Mouse (Mus musculus): Measurements from ENCODE around the gene Ltbp1. TPM values are rescaled to one million over a fixed set of nuclear protein-coding genes. Genes with fewer than 3 reads are reported as not detected.

The Ltbp1 gene
- polyA plus RNA-seq, 1 experiment from 2014 or later = 29.8 TPM

GRCm38 (mm10) chr17:74976167-74976985, 29.0 kb upstream of the Ltbp1 start:
- Histone ChIP-seq H3K4me3 (ENCODE audit: low read depth, low read length) (no peak overlapping the region), H3K9me3 (ENCODE audit: control insufficient read depth, low read length) (no peaks in the 10 kb centered on the region), H3K27ac (ENCODE audit: low read depth) (no peak overlapping the region), H3K9ac (ENCODE audit: low read length) (no peak overlapping the region), H3K4me2 (ENCODE audit: low read length) (no peak overlapping the region), H3K4me1 (replicated peaks; ENCODE audit: control insufficient read depth, insufficient read depth, low read length) (no peaks in the 10 kb centered on the region), H3K27me3 (replicated peaks; ENCODE audit: control insufficient read depth, insufficient read depth, low read length) (no peaks in the 10 kb centered on the region), H3K36me3 (ENCODE audit: control insufficient read depth, insufficient read depth, low read length) (no peaks in the 10 kb centered on the region)
- ATAC-seq (replicated peaks; ENCODE audit: low FRiP score, low TSS enrichment, low read depth) (no peak), DNase-seq (ENCODE audit: low spot score) (no peak)
- 68% methylated on average over 8 of the region's 8 CpGs for WGBS

GRCm38 (mm10) chr17:74979767-74980166, 25.6 kb upstream of the Ltbp1 start:
- Histone ChIP-seq H3K27ac (ENCODE audit: low read depth) (no peak overlapping the region), H3K4me2 (ENCODE audit: low read length) (no peak overlapping the region), H3K4me1 (replicated peaks; ENCODE audit: control insufficient read depth, insufficient read depth, low read length) (no peaks in the 10 kb centered on the region), H3K4me3 (ENCODE audit: low read depth, low read length) (no peak overlapping the region), H3K27me3 (replicated peaks; ENCODE audit: control insufficient read depth, insufficient read depth, low read length) (no peaks in the 10 kb centered on the region), H3K9ac (ENCODE audit: low read length) (no peak overlapping the region), H3K9me3 (ENCODE audit: control insufficient read depth, low read length) (no peaks in the 10 kb centered on the region), H3K36me3 (ENCODE audit: control insufficient read depth, insufficient read depth, low read length) (no peaks in the 10 kb centered on the region)
- 88% methylated on average over 8 of the region's 8 CpGs for WGBS
- ATAC-seq (replicated peaks; ENCODE audit: low FRiP score, low TSS enrichment, low read depth) (no peak), DNase-seq (ENCODE audit: low spot score) (no peak)

GRCm38 (mm10) chr17:74981703-74982102, 23.7 kb upstream of the Ltbp1 start:
- H3K4me1 ChIP-seq (replicated peaks; ENCODE audit: control insufficient read depth, insufficient read depth, low read length) = no peaks in the 10 kb centered on the region
- no peak overlapping the region for H3K9ac ChIP-seq (ENCODE audit: low read length)
- H3K27me3 ChIP-seq (replicated peaks; ENCODE audit: control insufficient read depth, insufficient read depth, low read length) = no peaks in the 10 kb centered on the region
- H3K27ac ChIP-seq (ENCODE audit: low read depth) = no peak overlapping the region
- DNase-seq (ENCODE audit: low spot score) (no peak), ATAC-seq (replicated peaks; ENCODE audit: low FRiP score, low TSS enrichment, low read depth) (no peak)
- H3K9me3 ChIP-seq (ENCODE audit: control insufficient read depth, low read length) = no peaks in the 10 kb centered on the region
- H3K4me2 ChIP-seq (ENCODE audit: low read length) = no peak overlapping the region
- no peaks in the 10 kb centered on the region for H3K36me3 ChIP-seq (ENCODE audit: control insufficient read depth, insufficient read depth, low read length)
- no peak overlapping the region for H3K4me3 ChIP-seq (ENCODE audit: low read depth, low read length)
- 44% methylated on average over 5 of the region's 5 CpGs for WGBS

- DNase-seq (ENCODE audit: low spot score) = no peak
- Histone ChIP-seq H3K4me3 (ENCODE audit: low read depth, low read length) (no peak overlapping the region), H3K4me1 (replicated peaks; ENCODE audit: control insufficient read depth, insufficient read depth, low read length) (no peaks in the 10 kb centered on the region), H3K9ac (ENCODE audit: low read length) (no peak overlapping the region), H3K27ac (ENCODE audit: low read depth) (no peak overlapping the region), H3K9me3 (ENCODE audit: control insufficient read depth, low read length) (no peaks in the 10 kb centered on the region), H3K4me2 (ENCODE audit: low read length) (no peak overlapping the region), H3K36me3 (ENCODE audit: control insufficient read depth, insufficient read depth, low read length) (no peaks in the 10 kb centered on the region), H3K27me3 (replicated peaks; ENCODE audit: control insufficient read depth, insufficient read depth, low read length) (no peaks in the 10 kb centered on the region)
- no peak for ATAC-seq (replicated peaks; ENCODE audit: low FRiP score, low TSS enrichment, low read depth)
- WGBS = 60% methylated on average over 1 of the region's 1 CpGs
Observed at GRCm38 (mm10) chr17:74982880-74983279, 22.5 kb upstream of the Ltbp1 start.

GRCm38 (mm10) chr17:74984071-74984470, 21.3 kb upstream of the Ltbp1 start:
- no peaks in the 10 kb centered on the region for H3K36me3 ChIP-seq (ENCODE audit: control insufficient read depth, insufficient read depth, low read length)
- no peak overlapping the region for H3K4me3 ChIP-seq (ENCODE audit: low read depth, low read length)
- no peak overlapping the region for H3K27ac ChIP-seq (ENCODE audit: low read depth)
- no peaks in the 10 kb centered on the region for H3K27me3 ChIP-seq (replicated peaks; ENCODE audit: control insufficient read depth, insufficient read depth, low read length)
- no peak for DNase-seq (ENCODE audit: low spot score)
- ATAC-seq (replicated peaks; ENCODE audit: low FRiP score, low TSS enrichment, low read depth) = no peak
- WGBS = 77% methylated on average over 1 of the region's 1 CpGs
- H3K4me1 ChIP-seq (replicated peaks; ENCODE audit: control insufficient read depth, insufficient read depth, low read length) = no peaks in the 10 kb centered on the region
- no peak overlapping the region for H3K4me2 ChIP-seq (ENCODE audit: low read length)
- no peaks in the 10 kb centered on the region for H3K9me3 ChIP-seq (ENCODE audit: control insufficient read depth, low read length)
- no peak overlapping the region for H3K9ac ChIP-seq (ENCODE audit: low read length)

- Histone ChIP-seq H3K9me3 (ENCODE audit: control insufficient read depth, low read length) (0 out of 2 replicates have a peak, but pooled peaks cover under 1% of the 10 kb centered on the region), H3K27ac (ENCODE audit: low read depth) (no peak overlapping the region), H3K36me3 (ENCODE audit: control insufficient read depth, insufficient read depth, low read length) (no peaks in the 10 kb centered on the region), H3K4me1 (replicated peaks; ENCODE audit: control insufficient read depth, insufficient read depth, low read length) (no peaks in the 10 kb centered on the region), H3K4me2 (ENCODE audit: low read length) (no peak overlapping the region), H3K4me3 (ENCODE audit: low read depth, low read length) (no peak overlapping the region), H3K27me3 (replicated peaks; ENCODE audit: control insufficient read depth, insufficient read depth, low read length) (no peaks in the 10 kb centered on the region), H3K9ac (ENCODE audit: low read length) (no peak overlapping the region)
- DNase-seq (ENCODE audit: low spot score) (no peak), ATAC-seq (replicated peaks; ENCODE audit: low FRiP score, low TSS enrichment, low read depth) (no peak)
Observed at GRCm38 (mm10) chr17:74984681-74985080, 20.7 kb upstream of the Ltbp1 start.

GRCm38 (mm10) chr17:74987067-74987466, 18.3 kb upstream of the Ltbp1 start:
- Histone ChIP-seq H3K9me3 (ENCODE audit: control insufficient read depth, low read length) (0 out of 2 replicates have a peak, but pooled peaks cover 3% of the 10 kb centered on the region), H3K4me3 (ENCODE audit: low read depth, low read length) (no peak overlapping the region), H3K9ac (ENCODE audit: low read length) (no peak overlapping the region), H3K4me1 (replicated peaks; ENCODE audit: control insufficient read depth, insufficient read depth, low read length) (no peaks in the 10 kb centered on the region), H3K27me3 (replicated peaks; ENCODE audit: control insufficient read depth, insufficient read depth, low read length) (no peaks in the 10 kb centered on the region), H3K27ac (ENCODE audit: low read depth) (no peak overlapping the region), H3K4me2 (ENCODE audit: low read length) (no peak overlapping the region), H3K36me3 (ENCODE audit: control insufficient read depth, insufficient read depth, low read length) (no peaks in the 10 kb centered on the region)
- ATAC-seq (replicated peaks; ENCODE audit: low FRiP score, low TSS enrichment, low read depth) (no peak), DNase-seq (ENCODE audit: low spot score) (no peak)
- WGBS = 75% methylated on average over 1 of the region's 1 CpGs

GRCm38 (mm10) chr17:74989691-74990090, 15.7 kb upstream of the Ltbp1 start:
- no peak for ATAC-seq (replicated peaks; ENCODE audit: low FRiP score, low TSS enrichment, low read depth)
- H3K9me3 ChIP-seq (ENCODE audit: control insufficient read depth, low read length) = 0 out of 2 replicates have a peak, but pooled peaks cover 3% of the 10 kb centered on the region
- H3K4me3 ChIP-seq (ENCODE audit: low read depth, low read length) = no peak overlapping the region
- H3K36me3 ChIP-seq (ENCODE audit: control insufficient read depth, insufficient read depth, low read length) = no peaks in the 10 kb centered on the region
- H3K4me2 ChIP-seq (ENCODE audit: low read length) = no peak overlapping the region
- WGBS = 92% methylated on average over 4 of the region's 4 CpGs
- peaks cover 5% of the 10 kb centered on the region for H3K4me1 ChIP-seq (replicated peaks; ENCODE audit: control insufficient read depth, insufficient read depth, low read length)
- H3K27ac ChIP-seq (ENCODE audit: low read depth) = no peak overlapping the region
- H3K9ac ChIP-seq (ENCODE audit: low read length) = no peak overlapping the region
- no peaks in the 10 kb centered on the region for H3K27me3 ChIP-seq (replicated peaks; ENCODE audit: control insufficient read depth, insufficient read depth, low read length)
- no peak for DNase-seq (ENCODE audit: low spot score)

GRCm38 (mm10) chr17:74990561-74990960, 14.8 kb upstream of the Ltbp1 start:
- H3K36me3 ChIP-seq (ENCODE audit: control insufficient read depth, insufficient read depth, low read length) = no peaks in the 10 kb centered on the region
- H3K9ac ChIP-seq (ENCODE audit: low read length) = no peak overlapping the region
- 0 out of 2 replicates have a peak, but pooled peaks cover 3% of the 10 kb centered on the region for H3K9me3 ChIP-seq (ENCODE audit: control insufficient read depth, low read length)
- no peak overlapping the region for H3K4me3 ChIP-seq (ENCODE audit: low read depth, low read length)
- no peak overlapping the region for H3K4me2 ChIP-seq (ENCODE audit: low read length)
- no peak for DNase-seq (ENCODE audit: low spot score)
- H3K27ac ChIP-seq (ENCODE audit: low read depth) = no peak overlapping the region
- peaks cover 14% of the 10 kb centered on the region for H3K4me1 ChIP-seq (replicated peaks; ENCODE audit: control insufficient read depth, insufficient read depth, low read length)
- WGBS = 74% methylated on average over 3 of the region's 3 CpGs
- H3K27me3 ChIP-seq (replicated peaks; ENCODE audit: control insufficient read depth, insufficient read depth, low read length) = no peaks in the 10 kb centered on the region
- no peak for ATAC-seq (replicated peaks; ENCODE audit: low FRiP score, low TSS enrichment, low read depth)

Measured in intestine, embryonic 14.5 days (tissue).